Mouse (Mus musculus) activated CD4-positive, CD25-positive, alpha-beta regulatory T cell, adult 9 weeks (primary cell): ENCODE data around the gene Gm8108. TPM values are rescaled to one million over a fixed set of nuclear protein-coding genes. Genes with fewer than 3 reads are reported as not detected.

ENCODE experiments used
- polyA plus RNA-seq: library from polyadenylated mRNA; unstranded; fragments of 100-300 nt; shearing (Covaris generic); gene quantifications from one replicate; pipeline ENCODE4 v1.2.1, GENCODE M21; 2017

Gene Gm8108
- polyA plus RNA-seq = 1.8 TPM

GRCm38 (mm10) chr14:4110426-4110825 lies at the start of gene Gm8108:
Gene Gm8108 (plus strand): TSS chr14:4110526.

GRCm38 (mm10) chr14:4083820-4084219 lies 26.5 kb upstream of the Gm8108 start, which contains the start of gene Gm3115:
Gene Gm3115 (plus strand): TSS chr14:4084120.

GRCm38 (mm10) chr14:4164730-4165129 lies 54.4 kb downstream of the Gm8108 start, which contains the start of gene Gm3127:
Gene Gm3127 (plus strand): TSS chr14:4165030.

Other genes starting within 250 kb of the Gm8108 start
- 0.27 TPM for gene Gm2916, start 226.4 kb upstream of the Gm8108 start, polyA plus RNA-seq
- gene Gm3029, start 178.8 kb upstream of the Gm8108 start, polyA plus RNA-seq = not detected
- gene Gm3095, start 147.0 kb upstream of the Gm8108 start, polyA plus RNA-seq = 0.46 TPM
- not detected for gene Gm3099, start 112.1 kb upstream of the Gm8108 start, polyA plus RNA-seq
- gene Gm5796, start 86.6 kb upstream of the Gm8108 start, polyA plus RNA-seq = 1.4 TPM
- gene Gm3115, start 26.4 kb upstream of the Gm8108 start, polyA plus RNA-seq = not detected
- gene Gm3127, start 54.5 kb downstream of the Gm8108 start, polyA plus RNA-seq = not detected
- gene Gm2974, start 72.0 kb downstream of the Gm8108 start, polyA plus RNA-seq = 3.0 TPM
- not detected for gene Gm3138, start 139.1 kb downstream of the Gm8108 start, polyA plus RNA-seq
- not detected for gene Gm3149, start 206.8 kb downstream of the Gm8108 start, polyA plus RNA-seq
- gene 2610042L04Rik, start 224.2 kb downstream of the Gm8108 start, polyA plus RNA-seq = 3.4 TPM